Mouse (Mus musculus) cortical plate, adult 2 months (tissue): ENCODE data around the gene Snai3. TPM values are rescaled to one million over a fixed set of nuclear protein-coding genes. Genes with fewer than 3 reads are reported as not detected.

Experiments used
- H3K27ac ChIP-seq: fragments of 200-500 bp; 2 replicates; pipeline ENCODE4 v1.5.1; 2012; ENCODE audit warnings: low read length, control low read depth, inconsistent platforms; ENCODE audit not compliant: insufficient read depth
- H3K4me1 ChIP-seq: fragments of 200-500 bp; 2 replicates; pipeline ENCODE4 v1.6.1; 2011; ENCODE audit warnings: low read length; ENCODE audit not compliant: control insufficient read depth, insufficient read depth
- H3K4me3 ChIP-seq: fragments of 200-500 bp; 2 replicates; pipeline ENCODE4 v1.5.1; 2011; ENCODE audit warnings: mild to moderate bottlenecking, low read length, control low read depth; ENCODE audit not compliant: insufficient read depth
- CTCF ChIP-seq: fragments of 200-500 bp; IDR thresholded peaks from 2 replicates; pipeline ENCODE4 v1.5.1; 2011; ENCODE audit warnings: mild to moderate bottlenecking, control low read depth, low read length; ENCODE audit not compliant: insufficient read depth; ENCODE audit errors: extremely low read depth
- POLR2A ChIP-seq: fragments of 200-500 bp; IDR thresholded peaks from 2 replicates; pipeline ENCODE4 v1.6.1; 2011; ENCODE audit warnings: mild to moderate bottlenecking, low read length, control low read depth; ENCODE audit not compliant: insufficient read depth; ENCODE audit errors: extremely low read depth
- polyA plus RNA-seq: library from polyadenylated mRNA; depleted of rRNA; stranded (reverse); fragments of >200 nt; gene quantifications from 2 replicates; pipeline ENCODE4 v1.2.3, GENCODE M21; 2012

The Snai3 gene
- polyA plus RNA-seq, 1 experiment, result 1.2 TPM

DNA sequence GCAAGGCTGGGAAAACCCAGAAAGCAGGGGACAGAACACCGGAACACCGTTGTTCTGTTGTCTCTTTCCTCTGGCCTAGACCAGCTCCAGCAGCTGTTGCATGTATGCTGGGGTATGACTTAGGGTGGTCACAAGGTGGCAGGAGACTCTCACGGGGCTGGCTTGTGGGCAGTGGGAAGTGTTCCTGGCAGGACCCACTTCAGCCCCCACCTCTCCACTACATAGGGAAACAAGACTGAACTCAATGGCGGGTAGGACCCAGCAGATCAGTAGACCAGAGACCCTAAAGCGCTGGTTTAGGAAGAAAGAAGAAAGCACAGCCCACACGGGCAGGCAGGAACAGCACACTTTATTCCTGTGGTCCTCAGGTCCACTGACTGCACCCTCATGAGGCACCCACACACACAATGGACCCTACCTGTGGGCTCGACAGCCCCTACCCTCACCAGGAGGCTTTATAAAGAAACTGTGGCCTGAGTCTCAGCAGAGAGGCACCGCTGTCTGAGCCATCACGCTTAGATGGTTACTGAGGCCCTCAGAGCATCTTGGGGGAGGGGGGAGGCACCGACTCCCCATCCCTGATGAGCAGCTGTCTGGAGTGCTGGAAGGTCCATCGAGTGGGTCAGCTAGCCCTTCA, 27.1 kb downstream of the Snai3 start:
- TF ChIP-seq CTCF (no peak), POLR2A (no peak)
- Histone ChIP-seq H3K4me1 (no peaks in the 10 kb centered on the region), H3K4me3 (no peak overlapping the region), H3K27ac (no peak overlapping the region)

DNA sequence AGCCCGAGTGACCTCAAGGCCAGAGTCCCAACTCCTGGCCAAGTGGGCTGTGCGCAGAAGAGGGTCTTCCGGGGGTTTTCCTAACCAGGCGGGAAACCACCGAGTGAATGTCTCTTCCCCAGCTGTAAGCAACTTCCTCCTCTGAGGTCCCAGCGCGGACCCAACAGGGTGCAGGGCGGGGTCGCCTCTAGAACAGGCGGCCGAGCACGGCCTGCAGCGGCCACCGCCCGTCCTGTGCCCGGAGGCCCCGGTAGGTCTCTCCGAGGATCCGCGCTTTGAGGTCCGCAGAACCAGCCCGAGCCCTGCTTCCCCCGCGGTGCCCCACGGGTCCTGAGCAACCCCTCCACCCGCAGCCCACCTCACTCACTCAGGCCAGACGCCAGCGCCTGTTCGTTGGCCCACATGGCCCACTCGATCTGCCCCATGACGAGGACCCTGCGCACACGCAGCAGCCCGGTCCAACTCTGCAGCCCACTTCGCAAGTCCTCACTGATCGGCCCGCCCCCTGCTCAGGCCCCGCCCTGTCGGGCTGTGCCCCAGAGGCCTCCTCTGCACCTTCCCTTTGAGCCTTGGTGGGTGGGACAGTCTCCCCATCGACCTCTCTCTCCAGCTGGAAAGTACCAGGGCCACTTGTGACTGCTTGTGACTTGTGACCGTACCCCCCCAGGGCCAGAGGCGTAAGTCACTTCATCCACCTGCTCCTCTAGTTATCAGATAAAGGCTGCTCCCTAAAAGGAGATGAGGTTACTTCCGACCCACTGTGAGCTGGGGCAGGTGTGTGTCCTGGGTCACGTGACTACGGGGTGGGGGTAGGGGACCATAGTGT, 27.9 kb downstream of the Snai3 start, which contains the start of gene Cyba:
TSS of gene Cyba (minus strand) at position 488 of the 826 bp plus-strand sequence.
- 0 out of 2 replicates have a peak within 1 kb of the TSS, but pooled peaks have one; percentile 33 for H3K27ac ChIP-seq
- peak within 1 kb of the TSS; percentile 24; the same call in 1 of the 2 replicates for H3K4me3 ChIP-seq
- H3K4me1 ChIP-seq, result no peaks in the 10 kb centered on the region
- TF ChIP-seq POLR2A (0 out of 2 replicates have a peak, but pooled peaks have one; percentile 36), CTCF (no peak)

DNA sequence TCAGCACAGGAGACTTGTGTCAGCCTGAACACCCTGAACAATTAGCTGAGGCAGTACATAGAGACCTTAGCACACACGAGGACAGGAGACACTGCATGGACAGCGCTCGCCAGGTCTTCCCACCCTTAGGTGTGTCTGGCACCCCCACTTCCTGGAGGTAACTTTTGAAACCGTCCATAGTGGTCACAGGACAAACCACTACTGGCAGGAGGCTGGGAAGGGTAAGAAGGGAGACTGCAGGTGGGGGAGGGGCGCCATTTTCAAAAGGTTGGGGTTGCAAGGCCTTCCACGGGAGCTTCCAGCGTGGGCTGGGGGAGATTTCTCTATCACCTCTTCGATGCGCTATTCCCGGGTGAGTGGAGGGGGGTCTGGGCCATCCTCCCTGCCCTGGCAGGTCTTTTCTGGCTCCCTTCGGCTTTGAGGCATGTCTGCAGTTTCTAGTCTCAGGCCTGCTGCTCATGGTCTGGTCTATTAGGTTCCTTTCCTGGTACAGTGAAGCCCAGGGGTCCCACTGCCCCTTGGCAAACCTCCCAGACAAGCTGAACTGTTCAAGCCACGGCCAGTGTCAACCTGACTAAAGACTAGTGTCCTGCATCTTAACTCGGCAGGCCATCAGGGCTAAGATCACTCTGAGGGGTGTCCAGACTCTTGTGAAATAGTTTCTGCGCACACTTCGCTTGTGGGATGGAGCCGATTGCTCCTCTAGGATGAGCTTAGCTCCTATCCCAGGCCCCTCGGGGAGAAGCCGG, 28.7 kb downstream of the Snai3 start:
- Histone ChIP-seq H3K27ac (no peak overlapping the region), H3K4me3 (peak overlapping the region; percentile 24; the same call in 1 of the 2 replicates), H3K4me1 (no peaks in the 10 kb centered on the region)
- TF ChIP-seq POLR2A (no peak), CTCF (no peak)

DNA sequence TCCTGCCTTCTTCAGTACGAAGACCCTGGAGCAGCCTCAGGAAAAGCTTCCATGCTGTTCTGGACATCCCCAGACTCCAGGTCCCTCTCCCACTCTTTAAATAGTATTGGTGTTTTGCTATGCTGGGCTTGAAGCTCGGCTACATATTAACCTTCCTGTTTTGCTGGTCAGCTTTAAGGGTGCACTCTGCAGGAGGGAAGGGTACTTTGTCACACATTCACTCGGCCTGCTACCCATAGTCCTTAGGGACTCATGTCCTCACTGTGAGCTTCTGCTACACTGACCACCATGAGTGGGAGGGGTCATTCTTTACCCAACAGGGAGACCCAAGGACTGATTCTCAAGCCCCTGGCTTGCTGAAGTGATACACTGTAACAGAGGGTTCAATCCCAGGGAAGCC, 29.9 kb downstream of the Snai3 start:
- Histone ChIP-seq H3K4me1 (no peaks in the 10 kb centered on the region), H3K27ac (no peak overlapping the region), H3K4me3 (no peak overlapping the region)
- TF ChIP-seq POLR2A, result no peak
- no peak for TF ChIP-seq CTCF

DNA sequence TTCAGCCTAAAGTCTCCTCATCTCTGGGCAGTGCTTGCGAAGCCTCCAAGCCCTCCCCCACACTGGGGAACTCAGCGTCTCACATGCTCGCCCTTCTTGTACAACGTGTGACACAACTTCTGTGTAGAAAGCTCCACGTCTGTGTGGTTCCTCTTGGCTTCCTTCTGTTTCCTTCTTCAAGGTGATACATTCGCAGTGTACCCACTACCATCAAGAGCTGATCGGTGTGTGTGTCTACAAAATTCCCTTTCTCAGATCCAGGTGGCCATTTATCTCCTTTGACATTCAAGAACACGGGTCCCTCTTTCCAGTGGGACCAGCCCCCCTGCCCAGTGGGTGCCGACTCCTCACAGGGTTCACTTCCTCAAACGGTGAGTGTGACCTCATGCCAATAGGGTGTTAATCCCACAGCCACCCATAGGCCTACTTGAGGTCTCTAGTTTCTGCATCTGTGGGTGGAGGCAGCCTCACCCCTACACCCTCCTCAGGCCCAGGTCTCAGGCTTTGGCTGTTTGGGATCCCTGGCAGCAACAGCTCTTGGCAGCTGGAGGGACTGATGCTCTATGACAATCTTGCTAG, 30.4 kb downstream of the Snai3 start:
- Histone ChIP-seq H3K27ac (no peak overlapping the region), H3K4me3 (no peak overlapping the region), H3K4me1 (no peaks in the 10 kb centered on the region)
- TF ChIP-seq POLR2A (no peak), CTCF (no peak)

DNA sequence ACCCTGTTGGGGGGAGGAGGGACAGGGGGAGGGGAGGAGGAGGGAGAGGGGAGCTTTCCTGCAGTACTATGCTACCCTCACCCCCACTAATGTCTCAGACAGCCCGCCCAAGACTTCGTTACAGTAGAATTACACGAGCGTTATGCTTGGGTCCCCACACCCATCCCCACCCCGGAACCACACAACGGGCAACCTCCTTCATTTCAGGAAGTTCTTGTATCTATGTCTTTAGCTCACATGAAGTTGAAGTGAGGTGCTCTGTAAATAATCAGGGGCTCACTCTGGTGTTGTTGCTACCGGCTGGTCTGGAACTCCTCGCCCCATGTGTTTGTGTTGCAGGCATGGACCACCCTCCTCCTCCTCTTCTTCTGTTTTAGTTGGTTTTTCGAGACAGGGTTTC, 32.4 kb downstream of the Snai3 start:
- Histone ChIP-seq H3K27ac (no peak overlapping the region), H3K4me1 (no peaks in the 10 kb centered on the region), H3K4me3 (no peak overlapping the region)
- no peak for TF ChIP-seq POLR2A
- TF ChIP-seq CTCF, result no peak

DNA sequence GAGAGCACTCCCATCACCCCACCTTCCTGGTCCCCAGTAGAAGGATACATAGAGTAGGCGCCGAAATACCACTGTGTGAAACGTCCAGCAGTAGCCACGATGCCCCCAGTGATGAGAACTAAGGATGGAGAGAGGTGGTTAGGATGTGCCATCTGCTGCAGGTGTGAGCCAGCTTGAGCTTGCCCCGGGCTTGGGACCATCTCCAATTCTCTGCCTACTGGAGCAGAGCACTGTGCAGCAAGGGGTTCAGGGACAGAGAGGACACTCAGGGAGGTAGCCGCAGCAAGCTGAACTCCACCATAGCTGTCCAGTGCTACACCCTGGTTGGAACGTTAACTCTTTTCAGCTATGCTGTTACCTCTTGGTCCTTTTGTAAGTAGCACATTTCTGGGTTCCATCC, 32.9 kb downstream of the Snai3 start:
- no peak overlapping the region for H3K4me3 ChIP-seq
- no peak overlapping the region for H3K27ac ChIP-seq
- no peaks in the 10 kb centered on the region for H3K4me1 ChIP-seq
- TF ChIP-seq POLR2A (no peak), CTCF (no peak)

DNA sequence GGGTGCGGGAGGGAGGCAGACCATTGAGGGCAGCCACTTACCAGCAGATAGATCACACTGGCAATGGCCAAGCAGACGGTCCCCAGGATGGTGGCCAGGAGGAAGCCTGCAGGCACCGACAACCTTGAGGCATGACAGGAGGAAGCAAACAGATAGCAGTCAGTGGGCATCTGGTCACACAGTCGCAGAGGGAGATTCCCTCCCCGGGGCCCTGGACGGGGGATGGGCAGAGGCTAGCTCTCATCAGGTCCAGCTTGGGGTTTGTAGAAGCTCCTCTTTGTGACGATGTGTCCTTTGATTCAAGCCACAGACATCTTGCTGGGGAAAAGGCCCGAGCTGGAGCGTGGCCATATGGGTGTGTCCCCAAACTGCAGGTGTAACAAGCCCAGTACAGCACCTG, 34.4 kb downstream of the Snai3 start:
- no peak for TF ChIP-seq POLR2A
- no peak for TF ChIP-seq CTCF
- no peak overlapping the region for H3K27ac ChIP-seq
- no peaks in the 10 kb centered on the region for H3K4me1 ChIP-seq
- H3K4me3 ChIP-seq, result no peak overlapping the region

DNA sequence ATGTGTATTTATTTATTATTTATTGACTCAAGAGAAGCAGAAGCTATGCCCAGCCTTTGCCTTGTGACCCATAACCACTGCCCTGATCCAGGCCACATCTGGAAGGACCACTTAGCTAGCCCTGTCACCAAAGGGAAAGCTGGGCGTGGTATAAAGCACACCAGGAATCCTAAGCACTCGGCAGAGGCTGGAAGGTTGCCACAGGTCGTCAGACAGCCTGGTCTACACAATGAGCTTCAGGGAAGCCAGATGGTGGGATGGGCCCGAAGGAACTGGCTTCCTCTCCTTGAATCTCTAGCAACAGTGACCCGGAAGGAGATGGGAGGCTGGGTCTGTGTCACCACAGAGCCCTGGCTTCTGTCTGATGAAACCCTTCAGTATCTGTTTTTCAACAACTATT, 36.9 kb downstream of the Snai3 start:
- Histone ChIP-seq H3K4me1 (0 out of 2 replicates have a peak, but pooled peaks cover 2% of the 10 kb centered on the region), H3K27ac (no peak overlapping the region), H3K4me3 (no peak overlapping the region)
- TF ChIP-seq CTCF, result no peak
- TF ChIP-seq POLR2A, result no peak
